Mouse (Mus musculus) spleen, postnatal 4 days (tissue): ENCODE results near the gene Mrpl57.

Experiments
- DNase-seq, 2 experiments: peaks; one replicate each; pipeline ENCODE4 v3.0.0; 2022; ENCODE audit warnings: low spot score in 2 of 2

Gene Mrpl57

DNA sequence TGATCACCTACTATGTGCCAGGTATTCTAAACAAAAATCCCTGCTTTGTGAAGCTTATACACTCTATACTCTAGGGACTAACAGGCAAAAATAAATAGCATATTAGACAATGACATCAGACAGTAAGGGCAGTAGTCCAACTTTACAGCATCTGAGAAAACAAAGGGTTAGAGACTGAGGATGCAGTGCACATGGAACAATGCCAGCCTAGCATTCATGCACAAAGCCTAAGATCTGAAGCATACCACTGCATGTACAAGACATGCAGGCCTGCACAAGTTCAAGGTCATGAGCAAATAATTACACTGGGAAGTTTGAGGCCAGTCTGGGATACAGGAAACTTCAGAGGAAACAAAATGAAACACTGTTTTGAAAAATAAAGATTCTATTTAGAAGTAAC, 33.5 kb downstream of the Mrpl57 start:
- no peak for DNase-seq

DNA sequence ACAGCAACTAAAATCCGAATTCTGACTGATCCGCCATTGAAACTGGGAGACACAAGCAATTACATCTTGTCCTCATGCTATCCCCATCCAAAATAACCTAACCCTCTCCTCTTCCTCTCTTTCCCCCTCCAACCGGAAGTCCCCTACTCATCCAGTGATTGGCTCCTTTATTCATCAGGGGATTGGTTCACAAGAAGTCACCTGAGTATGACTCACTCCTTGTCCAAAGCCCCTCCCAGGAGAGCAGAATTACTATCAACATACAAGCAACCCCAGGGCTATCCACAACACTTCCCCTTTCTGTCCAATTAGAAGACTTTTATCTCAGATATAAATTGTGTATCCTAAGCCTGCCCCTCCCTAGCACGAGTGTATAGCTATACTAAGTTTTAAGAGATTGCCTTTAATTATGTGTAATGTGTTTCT, 36.0 kb downstream of the Mrpl57 start:
- no peak for DNase-seq

DNA sequence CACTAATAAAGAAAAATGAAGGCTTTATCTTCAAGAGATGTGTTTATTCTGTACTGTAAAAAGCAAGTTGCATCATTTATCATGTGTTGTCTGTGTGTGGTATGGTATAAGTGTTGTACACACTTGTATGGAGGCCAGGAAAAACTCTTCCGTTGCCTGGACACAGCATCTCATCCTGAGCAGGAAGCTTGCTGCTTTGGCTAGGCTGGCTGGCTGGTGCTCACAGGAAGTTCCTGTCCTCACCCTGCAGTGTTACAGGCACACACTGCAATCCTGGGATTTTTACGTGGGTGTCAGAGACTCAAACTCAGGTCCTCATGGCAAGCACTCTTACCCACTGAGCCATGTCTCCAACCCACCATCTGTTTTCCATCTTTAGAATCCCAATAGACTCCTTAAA, 37.1 kb downstream of the Mrpl57 start:
- no peak for DNase-seq

DNA sequence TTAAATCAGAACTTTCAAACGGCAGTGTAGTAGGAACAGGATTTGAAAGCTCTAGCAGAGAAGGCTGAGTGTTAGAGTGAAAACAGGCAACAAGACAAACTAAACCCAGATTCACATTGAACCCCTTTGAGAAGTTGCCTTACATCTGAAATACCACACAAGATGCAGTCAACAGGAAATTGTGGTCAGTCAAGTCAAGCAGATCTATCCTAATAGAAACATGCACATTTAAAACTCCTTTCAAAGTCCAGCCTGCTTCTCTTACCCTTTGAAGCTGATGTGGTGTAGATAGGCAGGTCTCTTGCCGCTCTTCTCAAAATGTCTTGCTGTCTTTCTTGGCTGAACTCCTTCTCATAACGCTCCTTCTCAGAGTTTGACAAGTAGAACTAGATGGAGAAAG, 39.2 kb downstream of the Mrpl57 start:
- DNase-seq: no peak

DNA sequence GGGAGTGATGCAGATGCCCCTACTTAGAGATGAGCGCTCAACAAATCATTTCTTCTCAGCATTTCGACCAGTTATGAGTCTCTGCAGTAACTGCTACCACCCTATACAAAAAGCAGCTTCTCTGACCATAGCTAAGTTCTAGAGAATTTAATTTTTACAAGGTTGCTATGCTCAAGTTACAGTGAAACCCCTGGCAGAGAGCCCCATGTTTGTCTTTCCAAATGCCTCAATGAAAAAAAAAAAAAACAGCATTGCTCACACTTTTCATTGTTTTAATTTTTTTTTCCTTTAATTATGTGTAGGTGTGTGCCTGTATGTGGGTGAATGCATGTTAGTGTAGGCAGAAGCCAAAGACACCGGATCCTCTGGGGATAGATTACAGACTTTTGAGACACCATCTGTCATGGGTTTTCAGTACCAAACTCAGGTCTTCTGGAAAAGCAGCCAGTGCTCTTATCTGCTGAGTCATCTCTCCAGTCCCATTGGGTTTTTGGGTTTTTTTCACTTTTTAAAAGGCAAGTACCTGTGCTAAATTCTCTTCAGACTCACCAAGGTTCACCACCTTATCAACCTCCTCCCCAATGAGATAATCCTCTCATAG, 40.7 kb downstream of the Mrpl57 start:
- DNase-seq: no peak

DNA sequence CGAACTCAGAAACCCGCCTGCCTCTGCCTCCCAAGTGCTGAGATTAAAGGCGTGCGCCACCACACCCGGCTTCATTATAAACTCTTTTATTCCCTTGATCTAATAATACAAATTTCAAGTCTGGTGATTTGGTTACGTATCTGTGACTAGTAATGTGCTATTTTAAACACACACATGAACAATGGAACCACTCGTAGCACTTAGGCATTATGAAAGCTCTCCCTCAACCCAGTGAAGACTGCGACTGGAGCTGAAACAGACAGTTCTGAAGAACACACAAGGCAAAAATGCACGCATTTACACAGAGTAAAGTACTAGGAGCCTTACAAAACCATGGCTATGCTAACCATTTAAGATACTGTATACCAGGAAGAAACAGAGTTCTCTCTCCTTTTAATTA, 51.9 kb downstream of the Mrpl57 start:
- no peak for DNase-seq
